Mouse (Mus musculus) neural tube, embryonic 13.5 days (tissue): Measurements from ENCODE around the gene Naa20. TPM values are rescaled to one million over a fixed set of nuclear protein-coding genes. Genes with fewer than 3 reads are reported as not detected.

Experiments used
- ATAC-seq: fragments of 200-750 bp; cut with Nextera tagmentation; 2 replicates; pipeline ENCODE4 v1.8.0; 2017; ENCODE audit warnings: low read depth, mild to moderate bottlenecking, moderate TSS enrichment, moderate library complexity
- H3K27ac ChIP-seq: fragments of 300-500 bp; sonication (generic); replicated peaks from 2 replicates; pipeline ENCODE4 v1.5.1; 2015; ENCODE audit warnings: moderate library complexity, mild to moderate bottlenecking, inconsistent platforms
- H3K27me3 ChIP-seq: fragments of 300-500 bp; sonication (generic); 2 replicates; pipeline ENCODE4 v1.6.1; 2015; ENCODE audit warnings: mild to moderate bottlenecking, inconsistent platforms
- H3K36me3 ChIP-seq: fragments of 300-500 bp; sonication (generic); 2 replicates; pipeline ENCODE4 v1.6.1; 2015; ENCODE audit warnings: mild to moderate bottlenecking, inconsistent platforms
- H3K4me1 ChIP-seq: fragments of 300-500 bp; sonication (generic); replicated peaks from 2 replicates; pipeline ENCODE4 v1.6.1; 2015; ENCODE audit warnings: inconsistent platforms
- H3K4me2 ChIP-seq: fragments of 300-500 bp; sonication (generic); 2 replicates; pipeline ENCODE4 v1.6.1; 2015; ENCODE audit warnings: inconsistent platforms, mild to moderate bottlenecking, moderate library complexity
- H3K4me3 ChIP-seq: fragments of 300-500 bp; sonication (generic); 2 replicates; pipeline ENCODE4 v1.5.1; 2015; ENCODE audit warnings: mild to moderate bottlenecking, inconsistent platforms
- H3K9ac ChIP-seq: fragments of 300-500 bp; sonication (generic); 2 replicates; pipeline ENCODE4 v1.6.1; 2015; ENCODE audit warnings: moderate library complexity, mild to moderate bottlenecking, inconsistent platforms
- H3K9me3 ChIP-seq: fragments of 300-500 bp; sonication (generic); 2 replicates; pipeline ENCODE4 v1.6.1; 2016; ENCODE audit warnings: inconsistent platforms
- WGBS: fragments of 180-500 bp; shearing (Covaris S2); methylation state at CpG from one replicate; pipeline ENCODE4 v1.1.7; 2015; 5-methylcytosine and 5-hydroxymethylcytosine counted together
- microRNA-seq: library from miRNA; unstranded; fragments of <30 nt; microRNA quantifications from one replicate; pipeline ENCODE4, GENCODE M21; 2016
- polyA plus RNA-seq: library from polyadenylated mRNA; unstranded; fragments of >200 nt; fragmentation: Nextera tagmentation; extraction: Ambion mirVana; gene quantifications from 2 replicates; pipeline ENCODE4 v1.2.1, GENCODE M21; 2015

The Naa20 gene
- polyA plus RNA-seq, 1 experiment from 2014 or later = 127 TPM

- Histone ChIP-seq H3K27ac (no peak overlapping the region), H3K4me1 (peaks cover 5% of the 10 kb centered on the region; the same call in 1 of the 2 replicates), H3K9ac (no peak overlapping the region), H3K4me2 (no peak overlapping the region), H3K9me3 (no peaks in the 10 kb centered on the region), H3K4me3 (no peak overlapping the region), H3K36me3 (no peaks in the 10 kb centered on the region), H3K27me3 (0 out of 2 replicates have a peak, but pooled peaks cover 6% of the 10 kb centered on the region)
- no peak for ATAC-seq
- WGBS = 82% methylated on average over 5 of the region's 5 CpGs
These were observed 60.0 kb downstream of the Naa20 start for GRCm38 (mm10) chr2:145961861-145962260.

Small RNA genes within 50 kb of the gene (microRNA-seq; reads per million reads assigned to microRNA genes)
- not detected for gene Gm25026

Other genes starting within 250 kb of the Naa20 start
- 17.2 and 18.2 TPM in 2 replicates for gene Rin2, start 226.9 kb upstream of the Naa20 start, polyA plus RNA-seq
- 2.2 and 4.7 TPM in 2 replicates for gene Cfap61, start 32.7 kb downstream of the Naa20 start, polyA plus RNA-seq
- gene Crnkl1, start 32.9 kb downstream of the Naa20 start, polyA plus RNA-seq = 26.2 and 27.8 TPM in 2 replicates